Mouse (Mus musculus): ENCODE measurements at regions not wholly inside any gene's neighbourhood (a gene's known extent, or its start where the extent isn't known, plus 50 kb on each side); places are given as distances from the start of the nearest gene placed in this dataset.

DNA sequence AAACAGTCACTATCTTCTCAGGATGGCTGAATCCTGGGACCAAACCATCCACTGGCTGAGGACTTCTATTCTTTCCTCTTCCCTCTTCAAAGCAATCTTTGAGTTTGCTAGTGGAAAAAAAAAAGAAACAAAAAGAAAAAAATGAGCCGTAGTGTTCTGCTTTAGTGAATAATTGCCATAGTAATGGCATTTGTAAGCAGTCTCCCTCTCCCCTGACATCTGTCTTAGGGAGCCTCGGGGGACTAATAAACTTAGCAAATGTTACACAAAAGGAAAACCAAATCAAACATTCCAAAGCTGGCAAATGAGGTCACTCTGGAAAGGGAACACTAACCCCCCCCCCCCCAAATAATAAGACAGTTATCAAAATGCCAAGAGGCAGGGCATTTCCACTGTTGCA lies 744.9 kb downstream of the Utrn start:
- Histone ChIP-seq H3K4me1 (replicated peaks; ENCODE audit: control insufficient read depth, insufficient read depth, low read length) (no peaks in the 10 kb centered on the region), H3K27ac (ENCODE audit: low read depth) (no peak overlapping the region), H3K4me3 (ENCODE audit: low read depth, low read length) (no peak overlapping the region), H3K36me3 (ENCODE audit: control insufficient read depth, insufficient read depth, low read length) (no peaks in the 10 kb centered on the region), H3K27me3 (replicated peaks; ENCODE audit: control insufficient read depth, insufficient read depth, low read length) (no peaks in the 10 kb centered on the region), H3K4me2 (ENCODE audit: low read length) (no peak overlapping the region), H3K9me3 (ENCODE audit: control insufficient read depth, low read length) (no peaks in the 10 kb centered on the region), H3K9ac (ENCODE audit: low read length) (no peak overlapping the region)
- no peak for ATAC-seq (replicated peaks; ENCODE audit: low FRiP score, low TSS enrichment, low read depth)
- DNase-seq (ENCODE audit: low spot score), result no peak
- 17% methylated on average over 2 of the region's 2 CpGs for WGBS

- no peak overlapping the region for H3K4me3 ChIP-seq (ENCODE audit: low read depth, low read length)
- no peaks in the 10 kb centered on the region for H3K27me3 ChIP-seq (replicated peaks; ENCODE audit: control insufficient read depth, insufficient read depth, low read length)
- H3K4me2 ChIP-seq (ENCODE audit: low read length), result no peak overlapping the region
- H3K9ac ChIP-seq (ENCODE audit: low read length), result no peak overlapping the region
- ATAC-seq (replicated peaks; ENCODE audit: low FRiP score, low TSS enrichment, low read depth), result no peak
- no peaks in the 10 kb centered on the region for H3K4me1 ChIP-seq (replicated peaks; ENCODE audit: control insufficient read depth, insufficient read depth, low read length)
- 52% methylated on average over 3 of the region's 3 CpGs for WGBS
- no peak overlapping the region for H3K27ac ChIP-seq (ENCODE audit: low read depth)
- no peaks in the 10 kb centered on the region for H3K9me3 ChIP-seq (ENCODE audit: control insufficient read depth, low read length)
- no peaks in the 10 kb centered on the region for H3K36me3 ChIP-seq (ENCODE audit: control insufficient read depth, insufficient read depth, low read length)
- no peak for DNase-seq (ENCODE audit: low spot score)
These were observed 739.7 kb downstream of the Utrn start for GRCm38 (mm10) chr10:12129486-12129885.

DNA sequence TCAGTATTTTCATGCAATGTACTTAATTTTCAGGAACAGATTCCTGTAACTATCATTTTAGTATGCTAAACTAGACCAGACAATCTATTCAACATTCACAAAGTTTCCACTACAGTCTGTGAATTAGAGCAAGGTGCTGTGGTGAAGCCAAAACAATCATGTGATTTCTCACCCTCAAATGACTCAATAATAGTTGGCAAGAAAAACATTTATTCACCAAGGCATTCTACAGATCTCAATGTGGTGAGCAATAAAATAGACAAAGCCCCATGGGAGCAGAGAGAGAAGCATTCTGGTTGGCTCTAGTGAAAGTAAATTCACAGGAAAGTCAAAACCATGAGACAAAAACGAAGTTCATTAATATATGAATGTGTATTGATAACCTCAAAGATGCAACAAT lies 724.5 kb downstream of the Utrn start:
- 76% methylated on average over 1 of the region's 1 CpGs for WGBS
- Histone ChIP-seq H3K4me2 (ENCODE audit: low read length) (no peak overlapping the region), H3K36me3 (ENCODE audit: control insufficient read depth, insufficient read depth, low read length) (no peaks in the 10 kb centered on the region), H3K27ac (ENCODE audit: low read depth) (no peak overlapping the region), H3K27me3 (replicated peaks; ENCODE audit: control insufficient read depth, insufficient read depth, low read length) (no peaks in the 10 kb centered on the region), H3K9me3 (ENCODE audit: control insufficient read depth, low read length) (no peaks in the 10 kb centered on the region), H3K9ac (ENCODE audit: low read length) (no peak overlapping the region), H3K4me1 (replicated peaks; ENCODE audit: control insufficient read depth, insufficient read depth, low read length) (no peaks in the 10 kb centered on the region), H3K4me3 (ENCODE audit: low read depth, low read length) (no peak overlapping the region)
- ATAC-seq (replicated peaks; ENCODE audit: low FRiP score, low TSS enrichment, low read depth), result no peak
- no peak for DNase-seq (ENCODE audit: low spot score)

DNA sequence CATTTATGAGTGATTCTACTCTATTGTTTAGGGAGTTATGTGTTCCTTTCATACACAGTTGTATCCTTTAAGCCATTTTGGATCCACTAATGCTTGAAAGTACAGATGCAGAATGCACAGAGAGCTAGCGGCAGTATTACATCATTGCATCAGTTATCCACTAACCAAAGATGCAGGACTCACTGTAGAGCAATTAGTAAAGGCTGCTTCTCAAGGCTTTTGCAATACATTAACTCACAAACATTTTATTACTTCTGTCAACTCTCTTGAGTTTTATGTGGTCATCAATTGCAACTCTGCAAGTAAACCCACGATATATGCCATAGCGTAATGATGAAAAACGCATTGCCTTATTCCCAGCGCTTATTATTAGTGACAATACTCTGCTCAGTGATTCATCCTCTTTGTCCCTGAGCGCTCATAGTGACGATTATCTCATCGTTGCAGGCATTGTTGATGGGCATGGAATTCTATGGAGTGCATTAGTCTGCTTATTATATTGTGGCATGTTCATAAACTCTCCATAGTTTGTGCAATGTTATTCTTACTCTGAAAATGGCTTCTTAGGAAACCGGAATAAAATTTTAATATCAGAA lies 722.1 kb downstream of the Utrn start:
- no peaks in the 10 kb centered on the region for H3K9me3 ChIP-seq (ENCODE audit: control insufficient read depth, low read length)
- no peak overlapping the region for H3K4me3 ChIP-seq (ENCODE audit: low read depth, low read length)
- H3K4me1 ChIP-seq (replicated peaks; ENCODE audit: control insufficient read depth, insufficient read depth, low read length), result no peaks in the 10 kb centered on the region
- DNase-seq (ENCODE audit: low spot score) (no peak), ATAC-seq (replicated peaks; ENCODE audit: low FRiP score, low TSS enrichment, low read depth) (no peak)
- 88% methylated on average over 9 of the region's 9 CpGs for WGBS
- H3K4me2 ChIP-seq (ENCODE audit: low read length), result no peak overlapping the region
- no peaks in the 10 kb centered on the region for H3K36me3 ChIP-seq (ENCODE audit: control insufficient read depth, insufficient read depth, low read length)
- H3K27me3 ChIP-seq (replicated peaks; ENCODE audit: control insufficient read depth, insufficient read depth, low read length), result no peaks in the 10 kb centered on the region
- no peak overlapping the region for H3K9ac ChIP-seq (ENCODE audit: low read length)
- H3K27ac ChIP-seq (ENCODE audit: low read depth), result no peak overlapping the region

GRCm38 (mm10) chr10:12170243-12170642 lies 698.9 kb downstream of the Utrn start:
- WGBS, result 73% methylated on average over 3 of the region's 3 CpGs
- ATAC-seq (replicated peaks; ENCODE audit: low FRiP score, low TSS enrichment, low read depth) (no peak), DNase-seq (ENCODE audit: low spot score) (no peak)
- Histone ChIP-seq H3K4me1 (replicated peaks; ENCODE audit: control insufficient read depth, insufficient read depth, low read length) (no peaks in the 10 kb centered on the region), H3K36me3 (ENCODE audit: control insufficient read depth, insufficient read depth, low read length) (no peaks in the 10 kb centered on the region), H3K27ac (ENCODE audit: low read depth) (no peak overlapping the region), H3K9me3 (ENCODE audit: control insufficient read depth, low read length) (no peaks in the 10 kb centered on the region), H3K4me2 (ENCODE audit: low read length) (no peak overlapping the region), H3K9ac (ENCODE audit: low read length) (no peak overlapping the region), H3K4me3 (ENCODE audit: low read depth, low read length) (no peak overlapping the region), H3K27me3 (replicated peaks; ENCODE audit: control insufficient read depth, insufficient read depth, low read length) (no peaks in the 10 kb centered on the region)

GRCm38 (mm10) chr10:12174200-12174818 lies 694.9 kb downstream of the Utrn start:
- Histone ChIP-seq H3K36me3 (ENCODE audit: control insufficient read depth, insufficient read depth, low read length) (no peaks in the 10 kb centered on the region), H3K4me1 (replicated peaks; ENCODE audit: control insufficient read depth, insufficient read depth, low read length) (no peaks in the 10 kb centered on the region), H3K4me2 (ENCODE audit: low read length) (no peak overlapping the region), H3K4me3 (ENCODE audit: low read depth, low read length) (no peak overlapping the region), H3K9ac (ENCODE audit: low read length) (no peak overlapping the region), H3K27ac (ENCODE audit: low read depth) (no peak overlapping the region), H3K9me3 (ENCODE audit: control insufficient read depth, low read length) (no peaks in the 10 kb centered on the region), H3K27me3 (replicated peaks; ENCODE audit: control insufficient read depth, insufficient read depth, low read length) (no peaks in the 10 kb centered on the region)
- DNase-seq (ENCODE audit: low spot score) (no peak), ATAC-seq (replicated peaks; ENCODE audit: low FRiP score, low TSS enrichment, low read depth) (no peak)
- 79% methylated on average over 14 of the region's 14 CpGs for WGBS

DNA sequence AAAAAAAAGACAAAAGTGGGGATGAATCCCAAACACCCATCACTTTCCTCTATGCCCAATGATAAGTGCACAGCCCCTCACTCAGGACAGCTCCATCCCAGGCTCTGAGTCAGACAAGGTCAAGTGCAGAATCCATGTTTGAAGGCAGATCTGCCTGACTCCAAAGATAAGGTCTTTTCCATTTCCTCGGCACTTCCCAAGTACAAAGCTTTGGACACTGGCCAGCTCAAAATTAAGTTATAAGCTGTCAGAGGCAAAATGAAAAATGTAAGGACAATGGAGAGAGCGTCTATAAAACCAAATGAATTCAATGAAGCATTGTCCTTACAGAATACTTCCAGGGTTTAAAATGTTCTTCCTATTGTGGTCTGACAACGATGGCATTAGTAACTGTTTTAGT lies 694.0 kb downstream of the Utrn start:
- Histone ChIP-seq H3K9me3 (ENCODE audit: control insufficient read depth, low read length) (no peaks in the 10 kb centered on the region), H3K9ac (ENCODE audit: low read length) (no peak overlapping the region), H3K4me1 (replicated peaks; ENCODE audit: control insufficient read depth, insufficient read depth, low read length) (no peaks in the 10 kb centered on the region), H3K27ac (ENCODE audit: low read depth) (no peak overlapping the region), H3K4me2 (ENCODE audit: low read length) (no peak overlapping the region), H3K36me3 (ENCODE audit: control insufficient read depth, insufficient read depth, low read length) (no peaks in the 10 kb centered on the region), H3K27me3 (replicated peaks; ENCODE audit: control insufficient read depth, insufficient read depth, low read length) (no peaks in the 10 kb centered on the region), H3K4me3 (ENCODE audit: low read depth, low read length) (no peak overlapping the region)
- WGBS, result 55% methylated on average over 3 of the region's 3 CpGs
- no peak for ATAC-seq (replicated peaks; ENCODE audit: low FRiP score, low TSS enrichment, low read depth)
- no peak for DNase-seq (ENCODE audit: low spot score)

DNA sequence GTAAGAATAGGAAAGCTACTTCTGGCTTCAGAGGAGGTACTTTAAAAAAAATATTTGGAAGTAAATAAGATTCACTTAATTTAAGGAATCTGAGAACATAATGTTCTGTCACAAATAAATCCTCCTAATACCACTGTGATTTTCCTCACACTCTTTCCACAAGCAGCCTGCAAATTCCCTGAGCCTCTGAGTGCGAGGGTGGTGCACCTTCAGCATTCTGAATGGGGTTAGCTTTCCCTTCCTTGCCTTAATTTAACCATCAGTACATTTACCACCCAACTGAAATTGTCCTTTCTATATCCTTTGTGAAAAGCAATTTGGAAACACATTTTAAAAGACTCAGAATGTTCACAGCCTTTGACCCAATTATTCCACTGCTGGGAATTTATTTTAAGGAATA lies 691.7 kb downstream of the Utrn start:
- H3K9ac ChIP-seq (ENCODE audit: low read length), result no peak overlapping the region
- H3K27me3 ChIP-seq (replicated peaks; ENCODE audit: control insufficient read depth, insufficient read depth, low read length), result no peaks in the 10 kb centered on the region
- 84% methylated on average over 1 of the region's 1 CpGs for WGBS
- no peaks in the 10 kb centered on the region for H3K36me3 ChIP-seq (ENCODE audit: control insufficient read depth, insufficient read depth, low read length)
- no peak for ATAC-seq (replicated peaks; ENCODE audit: low FRiP score, low TSS enrichment, low read depth)
- no peak overlapping the region for H3K27ac ChIP-seq (ENCODE audit: low read depth)
- no peak overlapping the region for H3K4me3 ChIP-seq (ENCODE audit: low read depth, low read length)
- H3K9me3 ChIP-seq (ENCODE audit: control insufficient read depth, low read length), result no peaks in the 10 kb centered on the region
- H3K4me1 ChIP-seq (replicated peaks; ENCODE audit: control insufficient read depth, insufficient read depth, low read length), result no peaks in the 10 kb centered on the region
- DNase-seq (ENCODE audit: low spot score), result no peak
- H3K4me2 ChIP-seq (ENCODE audit: low read length), result no peak overlapping the region

- no peak overlapping the region for H3K27ac ChIP-seq (ENCODE audit: low read depth)
- H3K9ac ChIP-seq (ENCODE audit: low read length), result no peak overlapping the region
- WGBS, result 75% methylated on average over 4 of the region's 4 CpGs
- no peaks in the 10 kb centered on the region for H3K27me3 ChIP-seq (replicated peaks; ENCODE audit: control insufficient read depth, insufficient read depth, low read length)
- H3K4me2 ChIP-seq (ENCODE audit: low read length), result no peak overlapping the region
- no peaks in the 10 kb centered on the region for H3K36me3 ChIP-seq (ENCODE audit: control insufficient read depth, insufficient read depth, low read length)
- H3K9me3 ChIP-seq (ENCODE audit: control insufficient read depth, low read length), result no peaks in the 10 kb centered on the region
- DNase-seq (ENCODE audit: low spot score), result no peak
- H3K4me1 ChIP-seq (replicated peaks; ENCODE audit: control insufficient read depth, insufficient read depth, low read length), result no peaks in the 10 kb centered on the region
- H3K4me3 ChIP-seq (ENCODE audit: low read depth, low read length), result no peak overlapping the region
- ATAC-seq (replicated peaks; ENCODE audit: low FRiP score, low TSS enrichment, low read depth), result no peak
These were observed 688.2 kb downstream of the Utrn start for GRCm38 (mm10) chr10:12180965-12181364.

Data from intestine, embryonic 14.5 days (tissue).